Mouse (Mus musculus) spleen, postnatal 4 days (tissue): Measurements from ENCODE around the gene Ptger2.

Source experiments
- DNase-seq, 2 experiments: peaks; one replicate each; pipeline ENCODE4 v3.0.0; 2022; ENCODE audit warnings: low spot score in 2 of 2

The Ptger2 gene

GRCm38 (mm10) chr14:45049689-45050418, 61.9 kb downstream of the Ptger2 start:
- no peak for DNase-seq

GRCm38 (mm10) chr14:45050419-45050776, 62.4 kb downstream of the Ptger2 start:
- DNase-seq = no peak

- no peak for DNase-seq
Measured at GRCm38 (mm10) chr14:45051116-45051515, 63.1 kb downstream of the Ptger2 start.
